Mouse (Mus musculus): ENCODE data around the gene Pam16. TPM values are rescaled to one million over a fixed set of nuclear protein-coding genes. Genes with fewer than 3 reads are reported as not detected.
A peak's percentile ranks its signal among the peaks of the same experiment; 100 is the strongest.
"Not testable (repeated sequence)": the region's sequence is repeated elsewhere in the genome, so short reads cannot be mapped to it uniquely, and the experiment has no call there.

The Pam16 gene
- polyA plus RNA-seq, 2 experiments from 2014 or later, result 30.5 to 37.9 TPM

DNA sequence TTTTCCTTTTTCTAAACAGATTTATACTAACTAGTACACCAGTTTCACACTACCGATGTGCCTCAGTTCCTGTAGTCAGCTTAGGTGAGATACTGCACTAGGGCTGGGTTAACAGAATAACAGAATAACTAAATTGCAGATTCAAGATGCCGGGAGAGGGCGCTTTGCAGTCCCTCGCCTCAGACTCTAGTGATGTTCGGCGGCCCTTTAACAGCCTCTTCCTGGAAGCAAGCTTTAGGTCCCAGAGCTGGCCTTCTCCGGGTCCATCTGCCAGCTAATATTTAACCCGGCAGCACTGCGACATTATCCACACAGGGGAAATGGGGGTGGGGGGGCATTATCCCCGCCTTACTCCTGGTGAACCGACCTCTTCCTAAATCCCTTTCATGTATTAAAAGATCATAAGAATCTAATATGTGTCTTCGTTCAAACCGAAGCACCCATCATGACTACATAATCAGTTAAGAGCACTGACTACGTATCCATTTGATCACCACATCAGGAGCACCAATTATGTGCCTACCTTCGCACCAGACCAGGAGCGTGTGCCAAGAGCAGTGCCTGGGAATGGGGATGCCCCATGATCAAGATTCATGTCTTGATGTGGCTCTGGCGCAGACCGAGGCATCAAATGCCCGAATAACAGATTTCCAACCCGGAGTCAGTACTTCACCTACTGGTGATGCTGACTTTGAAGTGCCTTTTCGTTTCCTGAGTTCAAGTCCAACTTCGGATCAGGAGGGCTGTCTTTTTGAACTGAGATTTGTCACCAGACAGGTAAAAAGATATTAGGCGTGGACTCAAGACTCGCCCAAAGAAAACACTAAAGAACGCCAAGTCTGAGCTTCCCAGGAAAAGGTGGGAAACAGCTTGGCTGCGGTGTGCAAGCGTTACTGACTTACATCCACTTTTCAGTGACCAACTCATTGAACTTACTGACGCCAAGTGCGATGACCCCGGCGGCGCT lies 31.6 kb downstream of the Pam16 start:
- no peak for ATAC-seq

GRCm38 (mm10) chr16:4590236-4590635 lies 34.6 kb downstream of the Pam16 start:
- no peak for ATAC-seq

DNA sequence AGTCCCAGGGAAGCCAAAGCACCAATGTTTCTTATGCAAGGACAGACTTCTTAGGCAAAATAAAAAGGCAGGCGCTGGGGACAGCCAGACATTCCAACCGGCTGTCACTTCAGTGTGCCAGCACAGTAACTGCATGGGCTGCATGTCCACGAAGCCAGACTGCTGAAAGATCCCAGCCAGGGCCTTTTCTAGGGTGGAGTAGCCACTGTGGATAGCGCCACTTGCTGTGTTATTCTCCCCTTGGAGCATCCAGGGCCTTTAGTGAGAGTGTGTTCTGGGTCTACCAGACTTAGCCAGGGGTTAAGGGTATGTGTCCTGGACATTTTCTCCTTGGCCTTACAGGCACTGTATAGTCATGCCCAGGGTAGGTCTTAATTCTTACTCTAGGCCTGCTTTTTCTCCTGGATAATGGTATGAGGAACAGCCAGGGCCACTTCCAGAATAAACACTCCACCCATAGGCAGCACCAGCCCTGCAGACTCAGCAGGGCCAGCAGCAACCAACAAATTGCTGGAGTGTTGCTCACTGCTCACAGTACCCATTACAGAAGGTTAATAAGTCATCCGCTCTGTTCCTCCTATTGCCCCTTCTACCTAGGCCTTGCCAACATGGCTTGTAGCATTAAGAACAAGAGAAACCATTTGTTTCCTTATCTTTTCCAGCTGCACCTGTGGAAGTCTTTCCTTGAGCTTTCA lies 37.1 kb downstream of the Pam16 start:
- no peak for ATAC-seq

DNA sequence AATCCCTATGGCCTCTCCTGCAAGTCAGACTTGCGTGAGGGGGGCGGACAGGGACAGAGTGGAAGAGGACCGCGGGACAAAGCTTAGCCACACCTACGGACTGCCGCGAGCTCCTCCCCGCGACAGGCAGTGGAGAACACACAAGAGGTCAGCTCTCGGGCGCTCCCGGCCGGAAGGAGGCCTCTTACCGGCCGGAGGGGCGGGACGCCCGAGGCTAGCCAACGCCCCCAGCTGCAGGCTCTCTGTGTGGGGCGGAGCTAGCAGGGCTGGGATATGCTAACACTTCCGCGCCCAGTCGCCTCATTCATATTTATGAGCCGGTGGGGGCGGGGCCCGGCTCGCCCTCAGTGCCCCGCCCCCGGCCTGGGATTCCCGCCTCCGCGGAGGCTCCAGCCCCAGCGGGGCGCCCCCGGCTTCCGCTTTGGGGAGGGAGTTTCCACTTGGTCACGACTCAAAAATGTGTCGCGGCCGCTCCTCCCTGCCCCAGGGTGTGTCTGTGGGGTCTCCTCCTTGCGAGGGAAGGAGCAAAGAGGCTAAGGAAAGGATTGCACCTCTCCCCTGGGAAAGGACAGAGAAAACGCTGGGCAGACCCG lies 38.2 kb downstream of the Pam16 start:
- ATAC-seq, result peak; percentile 84

- ATAC-seq, result peak; percentile 12
Observed at GRCm38 (mm10) chr16:4585642-4586530, 38.9 kb downstream of the Pam16 start.

GRCm38 (mm10) chr16:4584438-4584837 lies 40.4 kb downstream of the Pam16 start:
- no peak for ATAC-seq

DNA sequence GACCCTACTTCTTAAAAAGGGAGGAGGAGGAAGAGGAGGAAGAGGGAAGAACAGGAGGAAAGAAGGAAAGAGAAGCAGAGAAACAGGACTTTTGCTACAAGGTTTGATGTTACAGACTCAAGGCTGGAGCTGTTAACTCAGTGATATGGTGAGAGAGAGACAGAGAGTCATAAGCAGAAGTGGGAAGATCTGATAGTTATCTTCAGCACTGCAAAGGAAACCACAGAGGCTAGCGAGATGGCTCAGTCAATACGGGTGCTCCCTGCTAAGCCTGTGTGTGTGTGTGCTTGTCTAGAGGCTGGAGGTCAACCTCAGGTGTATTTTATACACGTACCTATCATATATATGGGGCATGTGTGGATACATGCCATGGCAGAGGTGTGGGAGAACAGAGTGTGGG lies 41.0 kb downstream of the Pam16 start:
- peak; percentile 62 for ATAC-seq

DNA sequence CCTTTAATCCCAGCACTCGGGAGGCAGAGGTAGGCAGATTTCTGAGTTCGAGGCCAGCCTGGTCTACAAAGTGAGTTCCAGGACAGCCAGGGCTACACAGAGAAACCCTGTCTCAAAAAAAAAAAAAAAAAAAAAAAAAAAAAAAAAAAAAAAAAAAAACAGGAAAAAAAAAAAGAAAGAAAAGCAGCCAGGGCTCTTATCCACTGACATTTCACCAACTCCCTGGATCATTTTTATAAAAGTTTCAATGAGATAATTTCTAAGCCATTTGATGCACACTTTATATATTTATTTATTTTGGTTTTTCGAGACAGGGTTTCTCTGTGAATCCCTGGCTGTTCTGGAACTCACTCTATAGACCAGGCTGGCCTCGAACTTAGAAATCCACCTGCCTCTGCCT lies 43.6 kb downstream of the Pam16 start:
- not testable (repeated sequence) for ATAC-seq

DNA sequence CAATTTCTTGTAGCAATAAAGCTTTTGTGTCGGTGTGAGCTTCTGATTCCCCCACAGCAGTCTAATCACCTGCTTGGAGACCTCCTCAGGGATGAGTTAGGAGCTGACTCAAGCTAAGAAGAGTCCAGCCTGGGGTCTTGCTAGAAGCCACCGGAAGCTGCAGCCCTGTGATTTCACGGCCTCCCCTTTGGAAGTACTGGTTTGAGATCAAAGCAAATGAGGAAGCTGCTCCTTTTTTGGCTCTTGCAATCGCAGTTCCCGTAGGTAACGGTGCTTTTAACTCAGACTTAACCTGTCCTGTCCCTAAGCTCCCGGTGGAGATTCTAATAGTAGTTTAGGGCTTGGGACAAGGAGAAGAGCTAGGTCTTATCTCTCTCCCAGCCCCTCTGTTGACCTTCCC lies 46.2 kb downstream of the Pam16 start:
- no peak for ATAC-seq

DNA sequence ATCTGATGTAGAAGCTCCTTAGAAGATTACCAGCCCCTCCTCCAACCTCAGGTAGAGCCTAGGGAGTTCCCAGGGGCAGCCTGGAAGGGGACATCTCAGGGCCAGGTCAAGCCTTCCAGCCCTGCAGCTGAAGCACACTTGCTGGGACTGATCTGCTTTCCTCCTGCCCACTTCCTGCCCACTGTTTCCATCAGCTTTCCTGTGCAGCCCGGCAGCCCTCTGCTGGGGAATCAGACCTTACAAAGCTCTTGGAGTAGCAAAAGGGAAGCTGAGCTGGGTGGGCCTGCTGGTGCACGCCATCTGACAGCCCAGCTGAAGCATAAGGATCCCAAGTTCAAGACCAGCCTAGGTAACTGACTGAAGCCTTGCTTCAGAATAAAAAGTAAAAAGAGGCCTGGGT lies 47.9 kb downstream of the Pam16 start:
- ATAC-seq, result peak; percentile 78

- ATAC-seq, result no peak
Observed at GRCm38 (mm10) chr16:4576038-4576437, 48.8 kb downstream of the Pam16 start.

- no peak for ATAC-seq
Observed at GRCm38 (mm10) chr16:4570737-4571136, 54.1 kb downstream of the Pam16 start.

GRCm38 (mm10) chr16:4567912-4568311 lies 56.9 kb downstream of the Pam16 start:
- peak; percentile 57 for ATAC-seq

Other genes with a start within 250 kb of the Pam16 start
- gene Adcy9, start 204.5 kb downstream of the Pam16 start, polyA plus RNA-seq (2017; shearing (Covaris generic)), result under 1 TPM; 0.36 to 0.40 TPM
- gene Srl, start 83.2 kb downstream of the Pam16 start, polyA plus RNA-seq (2017; shearing (Covaris generic)), result 1 to 10 TPM in 1 of 2 experiments, under 1 TPM in 1; 0.20 to 1.9 TPM
- 1 to 10 TPM; 4.1 to 6.2 TPM for gene Tfap4, start 65.1 kb downstream of the Pam16 start, polyA plus RNA-seq (2017; shearing (Covaris generic))
- gene Glis2, start 30.3 kb downstream of the Pam16 start, polyA plus RNA-seq (2017; shearing (Covaris generic)), result under 1 TPM in 1 of 2 experiments, not detected in 1; 0.71 TPM
- 1 to 10 TPM in 1 of 2 experiments, under 1 TPM in 1; 0.79 to 1.1 TPM for gene Vasn, start 15.0 kb upstream of the Pam16 start, polyA plus RNA-seq (2017; shearing (Covaris generic))
- gene Dnaja3, start 15.0 kb upstream of the Pam16 start, polyA plus RNA-seq (2017; shearing (Covaris generic)), result 10 to 100 TPM; 17.3 to 22.8 TPM
- 100 to 1,000 TPM in 1 of 2 experiments, 10 to 100 TPM in 1; 98.7 to 102 TPM for gene Coro7, start 54.8 kb upstream of the Pam16 start, polyA plus RNA-seq (2017; shearing (Covaris generic))
- gene Nmral1, start 94.4 kb upstream of the Pam16 start, polyA plus RNA-seq (2017; shearing (Covaris generic)), result 10 to 100 TPM; 17.9 to 18.3 TPM
- gene Hmox2, start 101.4 kb upstream of the Pam16 start, polyA plus RNA-seq (2017; shearing (Covaris generic)), result 100 to 1,000 TPM; 121 to 122 TPM
- 10 to 100 TPM; 27.3 to 27.6 TPM for gene Cdip1, start 165.3 kb upstream of the Pam16 start, polyA plus RNA-seq (2017; shearing (Covaris generic))
- gene 4930562C15Rik, start 210.4 kb upstream of the Pam16 start, polyA plus RNA-seq (2017; shearing (Covaris generic)), result 1 to 10 TPM in 1 of 2 experiments, under 1 TPM in 1; 0.88 to 1.4 TPM